Mouse (Mus musculus): Measurements from ENCODE around the gene Gpr89.

Gene Gpr89

GRCm38 (mm10) chr3:96904851-96905541 lies at the start of gene Gpr89:
TSS of gene Gpr89 (minus strand) at chr3:96905346.
- peak; percentile 96 for DNase-seq

GRCm38 (mm10) chr3:96953489-96954233 lies 48.5 kb upstream of the Gpr89 start:
- peak; percentile 80 for DNase-seq

GRCm38 (mm10) chr3:96942706-96943105 lies 37.6 kb upstream of the Gpr89 start:
- DNase-seq, result no peak

- peak; percentile 93 for DNase-seq
Measured at GRCm38 (mm10) chr3:96938738-96939137, 33.6 kb upstream of the Gpr89 start.

GRCm38 (mm10) chr3:96937606-96938005 lies 32.5 kb upstream of the Gpr89 start:
- DNase-seq, result no peak

GRCm38 (mm10) chr3:96936241-96936640 lies 31.1 kb upstream of the Gpr89 start:
- DNase-seq, result peak; percentile 59

GRCm38 (mm10) chr3:96931261-96931681 lies 26.1 kb upstream of the Gpr89 start:
- no peak for DNase-seq

GRCm38 (mm10) chr3:96925920-96926319 lies 20.8 kb upstream of the Gpr89 start, which contains the start of gene Gja8:
TSS of gene Gja8 (minus strand) at chr3:96926020.
- DNase-seq, result no peak

- DNase-seq, result no peak
Measured at GRCm38 (mm10) chr3:96924631-96925030, 19.5 kb upstream of the Gpr89 start.

GRCm38 (mm10) chr3:96920991-96921390 lies 15.8 kb upstream of the Gpr89 start:
- no peak for DNase-seq

- DNase-seq, result no peak
Measured at GRCm38 (mm10) chr3:96905592-96905991, 446 bp upstream of the Gpr89 start.

GRCm38 (mm10) chr3:96904393-96904792 lies 753 bp downstream of the Gpr89 start, which contains the start of gene Gja5:
TSS of gene Gja5 (plus strand) at chr3:96904693.
- no peak for DNase-seq

- no peak for DNase-seq
Measured at GRCm38 (mm10) chr3:96902336-96902999, 2.7 kb downstream of the Gpr89 start.

- DNase-seq, result no peak
Measured at GRCm38 (mm10) chr3:96883690-96884089, 21.5 kb downstream of the Gpr89 start.

GRCm38 (mm10) chr3:96882061-96882849 lies 22.9 kb downstream of the Gpr89 start:
- no peak for DNase-seq

- DNase-seq, result no peak
Measured at GRCm38 (mm10) chr3:96881557-96881956, 23.6 kb downstream of the Gpr89 start.

- DNase-seq, result no peak
Measured at GRCm38 (mm10) chr3:96880385-96880784, 24.8 kb downstream of the Gpr89 start.

GRCm38 (mm10) chr3:96879536-96879935 lies 25.6 kb downstream of the Gpr89 start:
- DNase-seq, result no peak

GRCm38 (mm10) chr3:96874808-96875571 lies 30.2 kb downstream of the Gpr89 start:
- no peak for DNase-seq

- no peak for DNase-seq
Measured at GRCm38 (mm10) chr3:96872501-96872900, 32.6 kb downstream of the Gpr89 start.

- DNase-seq, result no peak
Measured at GRCm38 (mm10) chr3:96871070-96871469, 34.1 kb downstream of the Gpr89 start.

- no peak for DNase-seq
Measured at GRCm38 (mm10) chr3:96870270-96870669, 34.9 kb downstream of the Gpr89 start.

Measured in lung, postnatal 36 days (tissue).